Mouse (Mus musculus): ENCODE data around the gene Gm26558.

Gm26558 gene

DNA sequence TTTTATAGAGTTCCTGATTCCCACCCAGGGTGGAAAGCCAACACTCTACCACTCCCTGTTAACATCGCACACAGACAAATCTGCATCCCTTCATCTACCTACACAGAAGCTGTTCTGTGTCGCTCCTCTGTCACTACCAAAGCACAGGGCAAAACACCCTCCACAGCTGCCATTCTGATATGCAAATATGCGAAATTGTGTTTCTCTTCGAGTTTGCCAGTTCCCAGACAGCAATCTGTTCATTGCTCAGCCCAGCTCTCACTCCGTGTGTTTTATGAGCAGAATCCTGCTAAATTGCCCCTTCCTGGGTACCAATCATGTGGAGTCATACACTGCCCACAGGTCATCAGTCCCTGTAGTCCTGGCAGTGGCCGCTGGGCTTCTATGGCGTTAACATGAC is 4.8 kb downstream of the Gm26558 start:
- in situ Hi-C loops (cut with MboI; ENCODE audit: unreplicated experiment in 2 of 2) = no loop called here

DNA sequence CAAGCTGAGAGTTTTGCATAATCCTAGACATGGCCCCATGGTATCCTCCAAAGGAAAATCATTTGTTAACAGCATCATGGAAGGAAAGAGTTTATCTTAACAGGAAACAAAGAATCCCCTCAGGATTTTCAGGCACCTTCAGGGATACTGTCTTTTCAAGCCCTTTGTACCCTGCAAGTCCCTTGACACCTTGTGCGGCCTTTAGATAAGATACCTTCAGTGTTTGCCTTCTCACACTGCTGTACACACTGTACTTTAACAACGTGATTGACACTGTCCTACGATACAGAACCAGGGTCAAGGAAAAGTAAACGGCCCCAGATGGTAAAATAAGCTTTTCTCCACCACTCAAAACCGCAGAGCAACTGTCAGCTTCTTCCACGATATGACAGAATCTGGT is 10.1 kb downstream of the Gm26558 start:
- in situ Hi-C loops (cut with MboI; ENCODE audit: unreplicated experiment in 2 of 2) = no loop called here

DNA sequence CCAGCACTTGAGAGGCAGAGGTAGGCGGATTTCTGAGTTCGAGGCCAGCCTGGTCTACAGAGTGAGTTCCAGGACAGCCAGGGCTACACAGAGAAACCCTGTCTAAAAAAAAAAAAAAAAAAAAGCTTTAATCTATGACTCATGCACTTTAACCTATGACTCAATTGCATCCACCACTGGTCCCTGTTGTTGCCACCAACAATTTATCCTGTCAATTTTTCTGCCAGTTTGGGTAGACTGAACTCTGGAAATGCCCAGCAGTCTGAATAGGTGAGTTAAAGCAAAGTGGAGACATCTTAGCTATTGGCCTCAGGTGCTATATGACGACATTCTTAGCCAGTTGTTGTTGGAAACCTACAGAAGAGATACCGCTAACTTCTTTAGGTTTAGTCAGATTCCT is 12.4 kb downstream of the Gm26558 start:
- in situ Hi-C loops (cut with MboI; ENCODE audit: unreplicated experiment in 2 of 2) = no loop called here

DNA sequence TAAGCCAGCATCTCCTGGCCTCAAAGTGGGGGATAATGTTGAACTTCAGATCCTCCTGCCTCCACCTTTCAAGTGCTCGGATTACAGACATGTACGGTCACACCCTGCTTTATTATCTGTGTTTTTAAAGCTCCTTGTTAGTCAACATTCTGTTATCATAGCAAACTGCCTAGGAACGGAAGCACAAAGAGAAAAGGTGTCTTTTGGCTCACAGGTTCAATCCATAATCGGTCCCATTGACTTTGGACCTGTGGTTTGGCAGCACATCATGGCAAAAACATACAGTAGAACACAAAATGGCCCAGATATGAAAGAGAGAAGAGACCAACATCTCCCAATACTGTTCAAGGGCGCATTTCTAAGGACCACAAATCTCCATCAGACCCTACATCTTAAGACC is 13.6 kb downstream of the Gm26558 start:
- in situ Hi-C loops (cut with MboI; ENCODE audit: unreplicated experiment in 2 of 2) = no loop called here

DNA sequence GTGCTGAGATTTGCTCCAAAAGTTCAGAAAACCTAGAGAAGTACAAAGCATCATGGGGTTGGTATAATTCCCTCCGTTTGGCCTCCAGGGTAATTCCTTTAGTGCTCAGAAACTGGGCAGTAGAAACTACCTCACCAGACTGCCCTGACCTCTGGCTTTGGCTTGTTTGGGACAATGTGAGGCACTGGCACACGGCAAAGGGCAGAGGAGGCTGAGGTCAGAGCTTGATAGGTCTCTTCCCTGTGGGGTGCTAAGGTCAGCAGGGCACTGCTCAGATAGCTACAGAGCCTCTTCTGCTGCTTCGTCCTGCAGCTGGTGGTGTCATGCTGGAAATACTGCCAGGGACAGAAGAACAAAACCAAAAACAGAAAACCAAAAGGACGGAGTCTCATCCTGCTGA is 14.2 kb downstream of the Gm26558 start:
- in situ Hi-C loops (cut with MboI; ENCODE audit: unreplicated experiment in 2 of 2) = no loop called here

DNA sequence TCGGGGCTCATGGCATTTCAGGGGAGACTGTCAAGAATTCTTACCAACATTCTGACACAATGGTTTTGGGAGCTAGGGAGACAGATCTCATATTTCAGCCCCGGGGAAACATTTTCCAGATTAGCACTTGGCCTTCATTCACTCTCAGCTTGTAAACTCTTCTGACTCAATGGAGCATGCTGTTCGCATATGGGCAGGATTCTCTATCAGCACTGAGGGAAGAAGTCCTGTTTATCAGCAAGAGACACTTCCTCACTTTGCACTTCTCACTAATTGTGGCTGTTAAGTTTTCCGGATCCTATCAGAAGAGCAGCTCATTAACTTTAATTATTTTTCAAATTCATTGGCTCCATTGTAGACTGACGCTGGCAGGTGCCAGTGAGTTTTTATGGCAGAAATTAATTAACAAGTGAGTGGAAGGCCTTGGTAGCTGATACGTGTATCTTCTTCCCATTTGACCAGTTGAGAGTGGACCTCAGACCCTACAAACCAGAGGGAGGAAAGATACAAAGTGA is 16.6 kb downstream of the Gm26558 start:
- in situ Hi-C loops (cut with MboI; ENCODE audit: unreplicated experiment in 2 of 2) = no loop called here

DNA sequence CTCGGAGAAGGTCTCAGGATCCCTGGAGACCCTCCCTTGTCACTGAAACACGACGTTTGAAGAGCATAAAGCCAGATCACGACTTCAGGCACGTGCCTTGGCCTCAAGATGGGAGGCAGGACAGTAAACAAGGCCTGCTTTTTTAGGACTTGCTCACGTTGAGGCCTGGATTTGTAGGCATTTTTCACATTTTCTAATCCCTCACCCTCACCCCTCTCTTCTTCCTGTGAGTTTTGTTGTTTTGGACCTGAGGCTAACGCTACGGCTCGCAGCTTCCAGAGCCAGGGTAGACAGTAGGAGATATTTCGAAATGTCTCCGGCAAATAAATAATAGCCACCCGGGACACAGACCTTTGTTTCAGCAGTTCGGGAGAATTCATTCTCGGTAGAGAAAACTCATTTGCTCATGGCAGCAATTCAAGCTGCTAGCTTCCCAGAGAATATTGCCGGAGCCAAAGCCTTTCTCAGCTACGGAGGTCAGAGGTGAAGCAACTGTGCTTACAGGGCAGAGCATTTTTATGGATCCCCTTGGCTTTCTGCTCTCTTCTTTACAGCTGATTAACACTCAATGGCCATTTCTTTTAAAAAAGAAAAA is 18.8 kb downstream of the Gm26558 start:
- in situ Hi-C loops (cut with MboI; ENCODE audit: unreplicated experiment in 2 of 2) = no loop called here

DNA sequence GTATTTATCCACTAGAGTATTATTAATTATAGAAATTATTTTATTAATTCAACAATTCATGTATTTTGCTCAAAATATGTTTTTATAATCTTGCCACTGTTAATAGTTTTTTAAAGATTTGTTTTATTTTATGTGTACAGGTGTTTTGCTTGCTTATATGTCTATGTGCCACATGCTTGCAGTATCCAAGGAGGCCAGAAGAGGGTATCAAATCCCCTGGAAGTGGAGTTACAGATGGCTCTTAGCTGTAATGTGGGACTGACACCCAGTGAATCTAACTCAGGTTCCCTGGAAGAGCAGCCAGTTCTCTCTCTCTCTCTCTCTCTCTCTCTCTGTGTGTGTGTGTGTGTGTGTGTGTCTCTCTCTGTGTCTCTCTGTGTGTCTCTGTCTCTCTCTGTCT is 20.9 kb downstream of the Gm26558 start:
- in situ Hi-C loops (cut with MboI; ENCODE audit: unreplicated experiment in 2 of 2) = no loop called here

DNA sequence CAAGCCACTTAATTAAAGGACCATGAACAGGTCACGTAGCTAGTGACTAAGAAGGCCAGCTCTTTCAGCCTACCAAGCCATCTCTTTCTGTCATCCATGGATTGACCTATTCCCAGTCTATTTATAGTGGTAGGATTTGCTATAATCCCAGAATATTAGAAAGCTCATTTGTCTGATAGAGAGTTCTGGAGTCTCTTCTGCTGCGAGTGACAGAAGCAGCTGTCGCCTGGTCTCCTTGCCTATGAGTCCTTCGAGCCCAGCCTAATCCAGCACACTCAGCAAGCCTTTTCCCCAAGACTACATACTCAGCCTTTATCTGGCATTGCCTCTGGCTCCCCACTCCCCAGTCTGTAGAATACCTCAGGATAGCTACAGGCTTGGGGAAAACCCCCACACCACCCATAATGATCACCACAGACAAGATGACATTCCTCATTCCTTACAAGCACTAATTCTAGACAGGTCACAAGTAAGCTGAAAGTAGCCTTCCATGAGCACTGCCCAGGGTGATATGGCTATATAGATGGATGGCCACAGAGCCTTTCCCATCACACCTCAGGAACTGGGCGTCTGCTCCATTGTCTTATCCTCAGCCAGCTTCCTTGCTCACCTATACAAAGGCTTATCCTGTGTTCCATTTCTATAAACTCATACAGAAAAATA is 27.7 kb downstream of the Gm26558 start:
- in situ Hi-C loops (cut with MboI; ENCODE audit: unreplicated experiment in 2 of 2) = no loop called here

DNA sequence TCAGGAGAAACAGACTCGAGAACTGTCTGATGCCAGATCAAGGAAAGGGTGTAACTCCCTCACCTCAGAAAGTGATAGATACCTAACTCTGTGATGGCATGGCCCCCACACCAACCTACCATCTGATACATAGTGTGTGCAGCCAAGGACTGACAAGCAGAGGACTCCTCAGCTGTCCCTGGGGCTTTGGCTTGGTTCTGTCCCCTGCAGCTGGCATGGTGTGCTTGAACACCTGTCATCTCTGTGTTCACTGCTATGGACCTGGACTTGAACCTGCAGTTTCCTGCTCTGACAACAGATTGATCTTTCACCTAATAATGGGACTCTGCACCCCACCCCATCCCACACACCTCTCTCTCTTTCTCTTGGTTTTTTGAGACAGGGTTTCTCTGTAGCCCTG is 29.5 kb downstream of the Gm26558 start:
- in situ Hi-C loops (cut with MboI; ENCODE audit: unreplicated experiment in 2 of 2) = no loop called here

DNA sequence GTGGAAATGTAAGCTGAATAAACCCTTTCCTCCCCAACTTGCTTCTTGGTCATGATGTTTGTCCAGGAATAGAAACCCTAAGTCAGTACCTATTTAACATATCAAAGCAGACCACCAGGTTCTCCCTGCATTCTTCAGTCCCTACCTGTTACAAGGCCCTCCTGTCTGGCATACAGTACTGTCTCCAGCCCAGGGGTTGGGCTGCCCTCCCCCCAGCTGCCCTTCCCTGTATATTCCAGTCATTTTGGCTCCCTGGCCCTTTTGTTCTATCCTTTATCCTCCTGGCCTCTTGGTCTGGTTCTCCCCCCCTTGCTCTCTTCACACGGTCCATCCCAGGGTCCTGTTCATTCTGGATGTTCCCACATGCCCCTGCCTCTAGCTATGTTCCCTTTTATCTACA is 30.6 kb downstream of the Gm26558 start:
- in situ Hi-C loops (cut with MboI; ENCODE audit: unreplicated experiment in 2 of 2) = no loop called here

DNA sequence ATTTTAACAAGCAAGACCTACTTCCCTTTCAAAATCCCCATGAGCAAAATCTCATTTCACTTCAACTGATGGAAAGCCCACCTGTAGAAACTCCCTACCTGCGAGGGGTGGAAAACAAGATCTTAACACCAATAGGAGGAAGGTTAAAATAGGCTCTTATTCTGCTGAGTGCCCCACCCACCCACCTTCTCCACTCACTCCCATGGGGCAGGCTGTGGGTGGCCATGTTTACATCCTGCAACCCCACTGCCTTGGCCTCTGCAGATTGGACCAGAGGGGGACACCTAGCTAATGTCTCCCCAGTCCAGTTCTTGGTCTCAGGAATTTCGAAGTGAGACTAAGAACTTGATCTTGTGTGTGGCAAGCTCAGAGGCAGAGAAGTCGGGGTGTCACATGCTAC is 32.0 kb downstream of the Gm26558 start:
- in situ Hi-C loops (cut with MboI; ENCODE audit: unreplicated experiment in 2 of 2) = no loop called here

DNA sequence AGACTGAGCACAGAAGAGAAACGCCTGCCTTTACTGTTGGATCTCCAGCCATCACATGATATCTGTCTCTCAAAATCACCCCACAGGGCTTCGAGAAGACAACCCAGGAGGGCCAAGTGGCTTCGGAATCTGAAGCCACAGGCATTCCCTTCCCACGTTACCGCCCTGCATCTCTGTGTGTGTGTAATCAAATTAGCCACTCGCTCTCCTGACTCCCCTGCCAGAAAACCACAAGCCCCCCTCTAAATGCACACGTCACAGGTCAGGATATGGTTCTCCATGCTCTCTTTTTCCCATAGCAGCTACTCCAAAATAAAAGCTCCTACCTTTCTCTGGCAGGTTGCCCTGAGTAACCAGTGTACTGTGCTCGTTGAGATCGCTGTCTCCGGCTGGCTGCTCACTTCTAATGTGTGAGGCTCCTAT is 32.6 kb downstream of the Gm26558 start:
- in situ Hi-C loops (cut with MboI; ENCODE audit: unreplicated experiment in 2 of 2) = no loop called here

DNA sequence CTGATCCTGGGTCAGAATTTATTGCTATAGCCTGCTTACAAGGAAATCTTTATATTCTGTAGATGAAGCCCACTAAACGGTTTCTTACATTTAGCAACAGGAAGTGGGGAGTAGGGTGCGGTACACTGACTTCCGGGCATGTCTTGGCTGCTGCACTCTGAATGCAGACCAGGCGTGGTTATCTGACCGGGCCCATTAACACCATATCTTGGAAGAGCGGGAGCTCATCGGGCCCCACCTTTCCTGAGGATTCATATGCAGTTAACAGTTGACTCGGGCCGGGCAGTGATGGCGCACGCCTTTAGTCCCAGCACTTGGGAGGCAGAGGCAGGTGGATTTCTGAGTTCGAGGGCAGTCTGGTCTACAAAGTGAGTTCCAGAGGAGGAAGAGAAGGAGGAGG is 33.5 kb downstream of the Gm26558 start:
- in situ Hi-C loops (cut with MboI; ENCODE audit: unreplicated experiment in 2 of 2) = no loop called here

DNA sequence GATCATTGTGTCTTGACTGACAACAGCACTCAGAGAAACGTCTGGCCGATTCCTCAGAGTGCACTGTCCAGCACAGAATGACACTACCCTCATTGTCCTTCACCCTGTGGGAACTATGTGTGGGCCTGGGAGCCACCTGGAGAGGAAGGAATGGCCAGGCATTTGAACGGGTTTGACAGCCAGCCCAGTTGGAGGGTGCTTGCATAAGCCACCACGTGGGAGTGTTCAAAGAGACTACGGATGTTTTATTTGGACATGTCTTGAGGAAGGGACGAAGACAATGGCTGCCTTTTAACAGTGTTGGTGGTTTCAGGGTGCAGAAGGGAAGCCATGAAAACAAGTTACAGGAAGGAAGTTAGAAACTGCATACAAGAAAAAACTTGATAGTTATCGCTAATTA is 36.1 kb downstream of the Gm26558 start:
- in situ Hi-C loops (cut with MboI; ENCODE audit: unreplicated experiment in 2 of 2) = no loop called here

DNA sequence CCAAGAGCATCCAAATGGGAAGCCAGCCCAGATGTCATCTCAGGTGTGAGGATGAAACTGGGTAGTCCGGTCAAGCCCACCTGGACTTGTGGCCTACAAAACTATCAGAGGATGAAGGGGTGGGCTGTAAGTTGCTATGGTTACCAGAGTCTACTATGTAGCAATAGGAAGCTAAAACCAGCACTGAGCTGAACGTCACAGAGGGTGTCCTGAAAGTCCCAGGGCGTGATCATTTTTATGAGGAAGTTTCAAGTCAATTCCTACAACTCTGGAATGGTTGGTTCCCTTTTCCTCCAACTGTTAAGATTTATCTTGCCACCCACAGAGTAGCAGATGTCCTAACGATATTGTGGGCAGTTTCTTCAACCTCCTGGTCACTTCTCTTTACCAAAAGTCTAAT is 39.7 kb downstream of the Gm26558 start:
- in situ Hi-C loops (cut with MboI; ENCODE audit: unreplicated experiment in 2 of 2) = no loop called here

DNA sequence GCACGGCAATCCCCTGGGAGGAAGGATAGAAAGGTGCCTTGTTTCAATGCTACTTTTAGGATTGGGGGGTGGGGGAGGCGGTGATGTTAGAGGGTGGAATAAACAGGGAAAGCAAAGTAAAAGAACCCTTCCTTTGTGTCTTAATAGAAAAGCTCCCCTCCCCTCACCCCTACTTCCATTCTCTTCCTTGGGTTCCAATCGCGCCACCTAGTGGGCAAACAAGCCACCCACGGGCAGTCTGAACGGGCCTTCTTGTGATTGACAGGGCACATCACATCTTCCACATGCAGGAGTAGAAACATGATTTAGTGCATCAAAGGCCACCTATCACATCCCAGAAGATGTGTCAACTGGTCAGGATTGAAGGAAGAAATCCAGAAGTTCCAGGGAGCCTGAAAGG is 41.7 kb downstream of the Gm26558 start:
- in situ Hi-C loops (cut with MboI; ENCODE audit: unreplicated experiment in 2 of 2) = no loop called here

DNA sequence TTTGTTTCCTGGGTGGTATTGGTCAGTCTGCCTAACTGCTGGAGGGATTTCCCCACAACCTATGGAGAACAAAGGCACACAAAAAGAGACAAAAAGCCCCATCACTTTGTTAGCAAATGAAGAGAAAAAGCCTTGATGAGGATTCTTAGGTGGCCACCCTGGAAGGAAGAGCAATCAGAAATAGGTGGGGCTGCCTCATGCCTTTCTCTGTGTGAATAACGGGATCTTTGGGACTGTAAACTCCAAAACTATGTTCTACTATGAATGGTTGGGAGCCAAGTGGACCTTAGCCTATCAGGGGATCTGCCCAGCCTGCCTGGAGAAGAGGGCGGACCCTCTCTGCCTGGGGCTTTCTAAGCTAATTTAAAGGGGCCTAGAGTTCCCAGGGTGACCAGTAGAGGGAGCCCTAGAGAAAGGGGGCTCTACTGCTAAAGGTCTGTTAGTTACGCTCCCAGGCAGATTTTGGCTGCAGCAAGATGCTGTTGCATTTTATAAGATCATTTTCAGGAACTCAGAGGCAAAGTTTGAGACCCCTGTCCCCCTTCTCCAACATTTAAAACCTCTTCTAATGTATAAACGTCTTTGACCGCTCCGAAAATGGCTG is 42.6 kb downstream of the Gm26558 start:
- in situ Hi-C loops (cut with MboI; ENCODE audit: unreplicated experiment in 2 of 2) = no loop called here

DNA sequence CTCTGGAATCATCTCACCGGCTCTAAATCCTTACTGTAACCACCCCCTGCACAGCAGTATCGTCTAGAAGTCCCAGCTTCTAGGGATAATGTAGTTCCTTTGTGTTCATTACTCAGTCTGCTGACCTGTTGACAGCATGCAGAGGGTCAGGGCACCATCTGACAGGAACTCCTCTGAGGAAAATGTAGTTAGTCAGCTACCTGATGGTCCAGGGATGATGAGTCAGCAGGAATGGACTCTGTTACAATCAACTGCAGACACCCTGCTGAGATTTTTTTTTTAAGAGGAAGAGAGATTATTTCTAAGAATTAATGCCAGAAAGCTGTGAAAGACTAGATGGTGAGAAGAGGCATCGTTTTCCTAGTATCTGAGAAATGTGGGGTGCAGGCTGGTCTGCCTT is 45.3 kb downstream of the Gm26558 start:
- in situ Hi-C loops (cut with MboI; ENCODE audit: unreplicated experiment in 2 of 2) = no loop called here

DNA sequence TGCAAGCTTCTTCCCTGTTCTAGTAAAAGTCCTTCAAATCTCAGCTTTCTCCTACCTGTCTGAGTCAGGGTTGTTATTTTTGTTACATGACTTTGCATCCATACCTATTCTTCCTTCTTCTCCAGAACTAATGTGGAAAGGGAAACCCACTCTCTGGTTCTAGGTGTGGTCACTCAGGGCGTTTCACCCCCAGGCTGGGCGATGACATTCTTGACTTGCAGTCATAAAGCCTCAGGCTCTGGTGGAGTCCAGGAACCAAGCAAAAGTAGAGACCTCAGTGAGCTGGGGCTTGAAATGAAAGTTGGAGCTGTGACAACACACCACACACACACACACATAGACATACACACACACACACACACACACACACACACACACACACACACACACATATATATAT is 45.8 kb downstream of the Gm26558 start:
- in situ Hi-C loops (cut with MboI; ENCODE audit: unreplicated experiment in 2 of 2) = no loop called here

DNA sequence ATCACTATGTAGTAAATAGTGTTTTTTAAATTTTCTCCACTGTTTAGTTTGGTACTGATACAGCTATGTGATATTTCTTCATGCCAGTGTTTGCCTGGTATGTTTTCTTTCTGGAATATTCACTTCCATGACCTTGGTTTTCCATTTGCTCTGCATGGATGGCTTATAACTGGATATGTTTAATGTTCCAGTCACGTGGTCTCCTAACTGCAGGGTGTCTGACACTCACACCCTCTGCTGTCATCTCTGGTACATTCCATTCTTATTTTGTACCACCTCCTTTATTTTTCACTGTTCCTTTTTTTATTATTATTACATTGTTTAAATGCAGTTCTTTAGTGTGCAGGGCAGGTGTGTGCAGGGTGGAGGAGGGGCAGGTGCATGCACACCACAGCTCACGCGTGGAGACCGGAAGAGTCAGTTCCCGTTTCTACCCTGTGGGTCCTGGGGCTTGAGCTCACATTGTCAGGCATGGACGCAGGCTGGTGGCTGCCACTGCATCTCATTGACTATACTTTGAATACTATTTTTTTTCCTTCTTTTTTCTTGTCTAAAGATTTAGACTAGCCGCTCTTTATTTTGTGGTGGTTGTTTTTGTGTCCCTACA is 47.1 kb downstream of the Gm26558 start:
- in situ Hi-C loops (cut with MboI; ENCODE audit: unreplicated experiment in 2 of 2) = no loop called here

Data from v-Abl transformed pro-B cells (cell line).